Mouse (Mus musculus): Measurements from ENCODE around the gene Hydin. TPM values are rescaled to one million over a fixed set of nuclear protein-coding genes. Genes with fewer than 3 reads are reported as not detected.

Gene Hydin
- total and polyA plus RNA-seq, 3 experiments: not detected

- H3K9ac ChIP-seq (ENCODE audit: control insufficient read depth, low read depth, low read length, poor library complexity, severe bottlenecking): no peak overlapping the region
These were observed 80.1 kb downstream of the Hydin start for GRCm38 (mm10) chr8:110346915-110347314.

GRCm38 (mm10) chr8:110350725-110351124 is 83.9 kb downstream of the Hydin start:
- TF ChIP-seq JUND (IDR thresholded peaks at IDR 0.05; ENCODE audit: low read depth, low read length) (no peak), TAL1 (IDR thresholded peaks at IDR 0.05; ENCODE audit: low read length) (no peak), CHD1 (IDR thresholded peaks at IDR 0.05; ENCODE audit: low read depth, low read length) (no peak), ETS1 (IDR thresholded peaks at IDR 0.05; ENCODE audit: low read depth, low read length) (no peak), MXI1 (IDR thresholded peaks at IDR 0.05; ENCODE audit: low read depth, low read length) (no peak), TBP (IDR thresholded peaks at IDR 0.05; ENCODE audit: low read depth, low read length) (no peak), NELFE (IDR thresholded peaks at IDR 0.05; ENCODE audit: low read depth, low read length) (no peak), RAD21 (IDR thresholded peaks at IDR 0.05; ENCODE audit: low read depth, low read length) (no peak), SIN3A (IDR thresholded peaks at IDR 0.05; ENCODE audit: low read length) (no peak), CHD2 (IDR thresholded peaks at IDR 0.05; ENCODE audit: low read length) (no peak), ELF1 (IDR thresholded peaks at IDR 0.05; ENCODE audit: low read depth, low read length) (no peak), ZMIZ1 (IDR thresholded peaks at IDR 0.05; ENCODE audit: low read depth, low read length) (no peak), TCF12 (IDR thresholded peaks at IDR 0.05; ENCODE audit: low read depth, low read length) (no peak), SMC3 (IDR thresholded peaks at IDR 0.05; ENCODE audit: low read depth, low read length) (no peak), MAFK (IDR thresholded peaks at IDR 0.05; ENCODE audit: borderline replicate concordance, low read depth, low read length) (no peak)
- Histone ChIP-seq H3K4me3 (ENCODE audit: control insufficient read depth in 1 of 2, insufficient read depth in 1 of 2, low read depth in 2 of 2, low read length in 2 of 2) (no peak overlapping the region), H3K36me3 (ENCODE audit: control insufficient read depth in 1 of 2, insufficient read depth in 2 of 2, low read length in 2 of 2) (no peaks in the 10 kb centered on the region), H3K79me2 (ENCODE audit: control insufficient read depth, insufficient read depth, low read length, poor library complexity) (no peaks in the 10 kb centered on the region), H3K27ac (ENCODE audit: control insufficient read depth, low read depth, low read length) (no peak overlapping the region), H3K4me1 (ENCODE audit: control insufficient read depth in 1 of 2, insufficient read depth in 2 of 2, low read length in 2 of 2) (no peaks in the 10 kb centered on the region), H3K9ac (ENCODE audit: control insufficient read depth, low read depth, low read length, poor library complexity, severe bottlenecking) (no peak overlapping the region), H3K9me3 (replicated peaks; ENCODE audit: insufficient read depth, low read length) (no peaks in the 10 kb centered on the region), H3K27me3 (ENCODE audit: control insufficient read depth in 1 of 2, insufficient read depth in 2 of 2, low read length in 2 of 2) (no peaks in the 10 kb centered on the region)
- no peak for DNase-seq (ENCODE audit: low read depth, low spot score)

More at GRCm38 (mm10) chr8:110346915-110347314, 80.1 kb downstream of the Hydin start:
- Histone ChIP-seq H3K27ac (ENCODE audit: control insufficient read depth, low read depth, low read length) (no peak overlapping the region), H3K79me2 (ENCODE audit: control insufficient read depth, insufficient read depth, low read length, poor library complexity) (no peaks in the 10 kb centered on the region), H3K9me3 (replicated peaks; ENCODE audit: insufficient read depth, low read length) (no peaks in the 10 kb centered on the region), H3K27me3 (ENCODE audit: control insufficient read depth in 1 of 2, insufficient read depth in 2 of 2, low read length in 2 of 2) (no peaks in the 10 kb centered on the region), H3K4me3 (ENCODE audit: control insufficient read depth in 1 of 2, insufficient read depth in 1 of 2, low read depth in 2 of 2, low read length in 2 of 2) (no peak overlapping the region), H3K4me1 (ENCODE audit: control insufficient read depth in 1 of 2, insufficient read depth in 2 of 2, low read length in 2 of 2) (no peaks in the 10 kb centered on the region), H3K36me3 (ENCODE audit: control insufficient read depth in 1 of 2, insufficient read depth in 2 of 2, low read length in 2 of 2) (no peaks in the 10 kb centered on the region)
- no peak for TF ChIP-seq MAX (IDR thresholded peaks at IDR 0.05; ENCODE audit: low read length)
- no peak for TF ChIP-seq MEF2A (IDR thresholded peaks at IDR 0.05; ENCODE audit: extremely low read depth, insufficient replicate concordance, low read depth, low read length, poor library complexity, severe bottlenecking)
- no peak for TF ChIP-seq RCOR1 (IDR thresholded peaks at IDR 0.05; ENCODE audit: low read depth, low read length)
- no peak for TF ChIP-seq HCFC1 (IDR thresholded peaks at IDR 0.05; ENCODE audit: low read depth, low read length)
- DNase-seq (ENCODE audit: low read depth, low spot score): no peak

Measured in MEL (cell line).